Mouse (Mus musculus): ENCODE measurements around the gene Hcn3. TPM values are rescaled to one million over a fixed set of nuclear protein-coding genes. Genes with fewer than 3 reads are reported as not detected.
A peak's percentile ranks its signal among the peaks of the same experiment; 100 is the strongest.

Hcn3 gene
- polyA plus RNA-seq, 1 experiment from 2014 or later, result 19.5 TPM

GRCm38 (mm10) chr3:89102495-89103290 lies 57.3 kb downstream of the Hcn3 start:
- H3K4me1 ChIP-seq, result peaks cover 26% of the 10 kb centered on the region
- 68% methylated on average over 12 of the region's 12 CpGs for WGBS
- H3K27me3 ChIP-seq (replicated peaks), result no peaks in the 10 kb centered on the region
- peaks cover 19% of the 10 kb centered on the region for H3K36me3 ChIP-seq
- H3K4me2 ChIP-seq (replicated peaks), result peak overlapping the region; percentile 90
- no peak overlapping the region for H3K4me3 ChIP-seq
- H3K9me3 ChIP-seq, result no peaks in the 10 kb centered on the region
- H3K27ac ChIP-seq, result peak overlapping the region; percentile 1; the same call in 1 of the 2 replicates
- no peak overlapping the region for H3K9ac ChIP-seq
- no peak for ATAC-seq (ENCODE audit: low FRiP score, low read depth)

- Histone ChIP-seq H3K4me1 (peaks cover 26% of the 10 kb centered on the region), H3K4me2 (replicated peaks) (peak within 1 kb of the TSS; percentile 90), H3K9ac (peak within 1 kb of the TSS; percentile 75), H3K9me3 (no peaks in the 10 kb centered on the region), H3K27ac (peak within 1 kb of the TSS; percentile 1; the same call in 1 of the 2 replicates), H3K4me3 (peak within 1 kb of the TSS; percentile 75), H3K36me3 (peaks cover 21% of the 10 kb centered on the region), H3K27me3 (replicated peaks) (no peaks in the 10 kb centered on the region)
- WGBS, result under 1% methylated on average over 26 of the region's 26 CpGs
- ATAC-seq (ENCODE audit: low FRiP score, low read depth), result peak; percentile 99
These were observed 58.0 kb downstream of the Hcn3 start, which contains the start of gene Fdps for GRCm38 (mm10) chr3:89101812-89102494. Fdps (minus strand) TSS chr3:89101959.

GRCm38 (mm10) chr3:89101459-89101811 lies 58.6 kb downstream of the Hcn3 start:
- ATAC-seq (ENCODE audit: low FRiP score, low read depth), result peak; percentile 24; the same call in 1 of the 2 replicates
- no peaks in the 10 kb centered on the region for H3K27me3 ChIP-seq (replicated peaks)
- WGBS, result 1% methylated on average over 19 of the region's 19 CpGs

GRCm38 (mm10) chr3:89100811-89101210 lies 59.2 kb downstream of the Hcn3 start, which contains the start of gene Gm43738:
Gm43738 (minus strand) TSS chr3:89101099.
- no peak within 1 kb of the TSS for H3K27ac ChIP-seq
- H3K27me3 ChIP-seq (replicated peaks), result no peaks in the 10 kb centered on the region
- peaks cover 32% of the 10 kb centered on the region for H3K36me3 ChIP-seq
- H3K4me1 ChIP-seq, result peaks cover 26% of the 10 kb centered on the region
- peak within 1 kb of the TSS; percentile 75 for H3K4me3 ChIP-seq
- no peak for ATAC-seq (ENCODE audit: low FRiP score, low read depth)
- peak within 1 kb of the TSS; percentile 75 for H3K9ac ChIP-seq
- no peaks in the 10 kb centered on the region for H3K9me3 ChIP-seq
- H3K4me2 ChIP-seq (replicated peaks), result peak within 1 kb of the TSS; percentile 90
- WGBS, result 58% methylated on average over 7 of the region's 7 CpGs

More at GRCm38 (mm10) chr3:89101459-89101811, 58.6 kb downstream of the Hcn3 start:
- H3K27ac ChIP-seq, result no peak overlapping the region
- H3K9ac ChIP-seq, result peak overlapping the region; percentile 75
- peak overlapping the region; percentile 75 for H3K4me3 ChIP-seq
- H3K4me1 ChIP-seq, result peaks cover 26% of the 10 kb centered on the region
- H3K9me3 ChIP-seq, result no peaks in the 10 kb centered on the region
- H3K36me3 ChIP-seq, result peaks cover 26% of the 10 kb centered on the region
- H3K4me2 ChIP-seq (replicated peaks), result peak overlapping the region; percentile 90

Other genes starting within 250 kb of the Hcn3 start
- gene Msto1, start 246.2 kb downstream of the Hcn3 start, polyA plus RNA-seq (2016; fragmentation: Nextera tagmentation; extraction: Ambion mirVana), result 43.3 and 45.5 TPM in 2 replicates
- 18.7 and 19.9 TPM in 2 replicates for gene Ash1l, start 209.6 kb downstream of the Hcn3 start, polyA plus RNA-seq (2016; fragmentation: Nextera tagmentation; extraction: Ambion mirVana)
- gene Dap3, start 209.0 kb downstream of the Hcn3 start, polyA plus RNA-seq (2016; fragmentation: Nextera tagmentation; extraction: Ambion mirVana), result 148 and 157 TPM in 2 replicates
- gene Rusc1, start 66.9 kb downstream of the Hcn3 start, polyA plus RNA-seq (2016; fragmentation: Nextera tagmentation; extraction: Ambion mirVana), result 70.2 and 78.8 TPM in 2 replicates
- gene Gm43738, start 59.1 kb downstream of the Hcn3 start, polyA plus RNA-seq (2016; fragmentation: Nextera tagmentation; extraction: Ambion mirVana), result not detected in 2 replicates
- 353 and 354 TPM in 2 replicates for gene Fdps, start 58.2 kb downstream of the Hcn3 start, polyA plus RNA-seq (2016; fragmentation: Nextera tagmentation; extraction: Ambion mirVana)
- gene Pklr, start 24.1 kb downstream of the Hcn3 start, polyA plus RNA-seq (2016; fragmentation: Nextera tagmentation; extraction: Ambion mirVana), result 0.43 and 0.46 TPM in 2 replicates
- gene Clk2, start 4.6 kb upstream of the Hcn3 start, polyA plus RNA-seq (2016; fragmentation: Nextera tagmentation; extraction: Ambion mirVana), result 38.5 and 43.0 TPM in 2 replicates
- gene Scamp3, start 17.3 kb upstream of the Hcn3 start, polyA plus RNA-seq (2016; fragmentation: Nextera tagmentation; extraction: Ambion mirVana), result 109 and 110 TPM in 2 replicates
- 34.1 and 42.5 TPM in 2 replicates for gene Fam189b, start 22.9 kb upstream of the Hcn3 start, polyA plus RNA-seq (2016; fragmentation: Nextera tagmentation; extraction: Ambion mirVana)
- 44.0 and 50.3 TPM in 2 replicates for gene Gba, start 42.7 kb upstream of the Hcn3 start, polyA plus RNA-seq (2016; fragmentation: Nextera tagmentation; extraction: Ambion mirVana)
- gene Thbs3, start 55.0 kb upstream of the Hcn3 start, polyA plus RNA-seq (2016; fragmentation: Nextera tagmentation; extraction: Ambion mirVana), result 46.4 and 48.2 TPM in 2 replicates
- 174 TPM in 2 replicates for gene Mtx1, start 66.9 kb upstream of the Hcn3 start, polyA plus RNA-seq (2016; fragmentation: Nextera tagmentation; extraction: Ambion mirVana)
- 0.84 and 1.1 TPM in 2 replicates for gene Muc1, start 68.9 kb upstream of the Hcn3 start, polyA plus RNA-seq (2016; fragmentation: Nextera tagmentation; extraction: Ambion mirVana)
- 232 and 252 TPM in 2 replicates for gene Krtcap2, start 85.8 kb upstream of the Hcn3 start, polyA plus RNA-seq (2016; fragmentation: Nextera tagmentation; extraction: Ambion mirVana)
- 32.4 and 33.5 TPM in 2 replicates for gene Trim46, start 86.1 kb upstream of the Hcn3 start, polyA plus RNA-seq (2016; fragmentation: Nextera tagmentation; extraction: Ambion mirVana)
- 76.4 and 83.4 TPM in 2 replicates for gene Dpm3, start 99.2 kb upstream of the Hcn3 start, polyA plus RNA-seq (2016; fragmentation: Nextera tagmentation; extraction: Ambion mirVana)
- 39.0 and 40.2 TPM in 2 replicates for gene Slc50a1, start 110.4 kb upstream of the Hcn3 start, polyA plus RNA-seq (2016; fragmentation: Nextera tagmentation; extraction: Ambion mirVana)
- gene Efna1, start 120.9 kb upstream of the Hcn3 start, polyA plus RNA-seq (2016; fragmentation: Nextera tagmentation; extraction: Ambion mirVana), result 14.4 and 15.9 TPM in 2 replicates
- 51.3 and 54.7 TPM in 2 replicates for gene Efna3, start 162.8 kb upstream of the Hcn3 start, polyA plus RNA-seq (2016; fragmentation: Nextera tagmentation; extraction: Ambion mirVana)
- gene Efna4, start 177.8 kb upstream of the Hcn3 start, polyA plus RNA-seq (2016; fragmentation: Nextera tagmentation; extraction: Ambion mirVana), result 15.8 and 17.8 TPM in 2 replicates
- gene Adam15, start 189.8 kb upstream of the Hcn3 start, polyA plus RNA-seq (2016; fragmentation: Nextera tagmentation; extraction: Ambion mirVana), result 37.1 and 40.4 TPM in 2 replicates
- gene Dcst2, start 201.8 kb upstream of the Hcn3 start, polyA plus RNA-seq (2016; fragmentation: Nextera tagmentation; extraction: Ambion mirVana), result 0.10 and 0.17 TPM in 2 replicates
- 0.57 and 0.68 TPM in 2 replicates for gene Dcst1, start 205.1 kb upstream of the Hcn3 start, polyA plus RNA-seq (2016; fragmentation: Nextera tagmentation; extraction: Ambion mirVana)
- gene Zbtb7b, start 234.6 kb upstream of the Hcn3 start, polyA plus RNA-seq (2016; fragmentation: Nextera tagmentation; extraction: Ambion mirVana), result 0.70 and 0.71 TPM in 2 replicates
- gene Lenep, start 242.6 kb upstream of the Hcn3 start, polyA plus RNA-seq (2016; fragmentation: Nextera tagmentation; extraction: Ambion mirVana), result 0.37 and 0.46 TPM in 2 replicates